Mouse (Mus musculus): ENCODE results near the gene Pbp2. TPM values are rescaled to one million over a fixed set of nuclear protein-coding genes. Genes with fewer than 3 reads are reported as not detected.
A peak's percentile ranks its signal among the peaks of the same experiment; 100 is the strongest.

Gene Pbp2
- total RNA-seq, 2 experiments from 2014 or later, result not detected

GRCm38 (mm10) chr6:135302421-135303125, 7.6 kb downstream of the Pbp2 start:
- peak; percentile 63 for ATAC-seq (replicated peaks; ENCODE audit: poor library complexity)

GRCm38 (mm10) chr6:135300469-135300868, 9.7 kb downstream of the Pbp2 start:
- no peak for ATAC-seq (replicated peaks; ENCODE audit: poor library complexity)

GRCm38 (mm10) chr6:135299024-135299550, 11.1 kb downstream of the Pbp2 start:
- no peak for ATAC-seq (replicated peaks; ENCODE audit: poor library complexity)

GRCm38 (mm10) chr6:135297570-135297969, 12.6 kb downstream of the Pbp2 start:
- ATAC-seq (replicated peaks; ENCODE audit: poor library complexity), result no peak

GRCm38 (mm10) chr6:135296267-135296666, 13.9 kb downstream of the Pbp2 start:
- peak; percentile 93 for ATAC-seq (replicated peaks; ENCODE audit: poor library complexity)

- ATAC-seq (replicated peaks; ENCODE audit: poor library complexity), result no peak
These were observed 14.9 kb downstream of the Pbp2 start for GRCm38 (mm10) chr6:135295082-135295861.

GRCm38 (mm10) chr6:135294150-135294549, 16.1 kb downstream of the Pbp2 start:
- ATAC-seq (replicated peaks; ENCODE audit: poor library complexity), result no peak

- no peak for ATAC-seq (replicated peaks; ENCODE audit: poor library complexity)
These were observed 17.8 kb downstream of the Pbp2 start for GRCm38 (mm10) chr6:135292391-135292790.

GRCm38 (mm10) chr6:135279856-135280255, 30.3 kb downstream of the Pbp2 start:
- no peak for ATAC-seq (replicated peaks; ENCODE audit: poor library complexity)

GRCm38 (mm10) chr6:135279286-135279685, 30.9 kb downstream of the Pbp2 start:
- ATAC-seq (replicated peaks; ENCODE audit: poor library complexity), result no peak

GRCm38 (mm10) chr6:135278302-135278701, 31.9 kb downstream of the Pbp2 start:
- no peak for ATAC-seq (replicated peaks; ENCODE audit: poor library complexity)

- no peak for ATAC-seq (replicated peaks; ENCODE audit: poor library complexity)
These were observed 33.5 kb downstream of the Pbp2 start for GRCm38 (mm10) chr6:135276474-135277295.

GRCm38 (mm10) chr6:135275231-135275630, 35.0 kb downstream of the Pbp2 start:
- no peak for ATAC-seq (replicated peaks; ENCODE audit: poor library complexity)

- ATAC-seq (replicated peaks; ENCODE audit: poor library complexity), result no peak
These were observed 37.1 kb downstream of the Pbp2 start for GRCm38 (mm10) chr6:135273066-135273465.

GRCm38 (mm10) chr6:135271761-135272160, 38.4 kb downstream of the Pbp2 start:
- ATAC-seq (replicated peaks; ENCODE audit: poor library complexity), result no peak

- ATAC-seq (replicated peaks; ENCODE audit: poor library complexity), result no peak
These were observed 40.6 kb downstream of the Pbp2 start for GRCm38 (mm10) chr6:135269626-135270025.

- ATAC-seq (replicated peaks; ENCODE audit: poor library complexity), result no peak
These were observed 41.8 kb downstream of the Pbp2 start for GRCm38 (mm10) chr6:135268392-135268791.

GRCm38 (mm10) chr6:135267221-135267620, 43.0 kb downstream of the Pbp2 start:
- ATAC-seq (replicated peaks; ENCODE audit: poor library complexity), result peak; percentile 54; the same call in 1 of the 2 replicates

GRCm38 (mm10) chr6:135266056-135266455, 44.1 kb downstream of the Pbp2 start:
- no peak for ATAC-seq (replicated peaks; ENCODE audit: poor library complexity)

- ATAC-seq (replicated peaks; ENCODE audit: poor library complexity), result no peak
These were observed 46.1 kb downstream of the Pbp2 start for GRCm38 (mm10) chr6:135264136-135264535.

- ATAC-seq (replicated peaks; ENCODE audit: poor library complexity), result no peak
These were observed 47.6 kb downstream of the Pbp2 start for GRCm38 (mm10) chr6:135262565-135262964.
